Mouse (Mus musculus) hindbrain, embryonic 11.5 days (tissue): Measurements from ENCODE around the gene Elp6. TPM values are rescaled to one million over a fixed set of nuclear protein-coding genes. Genes with fewer than 3 reads are reported as not detected.

Experiments
- ATAC-seq: fragments of 200-750 bp; cut with Nextera tagmentation; 2 replicates; pipeline ENCODE4 v1.8.0; 2017; ENCODE audit warnings: mild to moderate bottlenecking, moderate TSS enrichment, moderate library complexity; ENCODE audit not compliant: low FRiP score
- DNase-seq: peaks from one replicate; pipeline ENCODE4 v3.0.0-alpha.2; 2015; ENCODE audit warnings: low spot score
- H3K27ac ChIP-seq: fragments of 300-500 bp; sonication (generic); 2 replicates; pipeline ENCODE4 v1.5.1; 2014; ENCODE audit warnings: mild to moderate bottlenecking, low read depth, low read length
- H3K27me3 ChIP-seq: fragments of 300-500 bp; sonication (generic); 2 replicates; pipeline ENCODE4 v1.6.1; 2014; ENCODE audit warnings: mild to moderate bottlenecking, low read length, moderate library complexity, mixed read lengths; ENCODE audit not compliant: control insufficient read depth, insufficient read depth
- H3K36me3 ChIP-seq: fragments of 300-500 bp; sonication (generic); 2 replicates; pipeline ENCODE4 v1.6.1; 2014; ENCODE audit warnings: mild to moderate bottlenecking, low read length, moderate library complexity, mixed read lengths; ENCODE audit not compliant: control insufficient read depth, insufficient read depth
- H3K4me1 ChIP-seq: fragments of 300-500 bp; sonication (generic); replicated peaks from 2 replicates; pipeline ENCODE4 v1.6.1; 2014; ENCODE audit warnings: low read length, mixed read lengths; ENCODE audit not compliant: control insufficient read depth, insufficient read depth
- H3K4me2 ChIP-seq: fragments of 300-500 bp; sonication (generic); replicated peaks from 2 replicates; pipeline ENCODE4 v1.6.1; 2014; ENCODE audit warnings: mild to moderate bottlenecking, low read depth, low read length
- H3K4me3 ChIP-seq: fragments of 300-500 bp; sonication (generic); 2 replicates; pipeline ENCODE4 v1.5.1; 2014; ENCODE audit warnings: low read depth, low read length
- H3K9ac ChIP-seq: fragments of 300-500 bp; sonication (generic); 2 replicates; pipeline ENCODE4 v1.6.1; 2014; ENCODE audit warnings: low read depth, low read length
- H3K9me3 ChIP-seq: fragments of 300-500 bp; sonication (generic); 2 replicates; pipeline ENCODE4 v1.6.1; 2016; ENCODE audit warnings: low read length; ENCODE audit not compliant: control insufficient read depth
- WGBS: fragments of 180-500 bp; shearing (Covaris S2); extraction: QIAGEN DNeasy Blood & Tissue Kit; methylation state at CpG from one replicate; pipeline ENCODE4 v1.1.7; 2014; 5-methylcytosine and 5-hydroxymethylcytosine counted together
- polyA plus RNA-seq: library from polyadenylated mRNA; unstranded; fragments of >200 nt; fragmentation: Nextera tagmentation; extraction: Ambion mirVana; gene quantifications from 2 replicates; pipeline ENCODE4 v1.2.1, GENCODE M21; 2014

Gene Elp6
- polyA plus RNA-seq, 1 experiment from 2014 or later, result 35.1 TPM

GRCm38 (mm10) chr9:110351932-110352632 lies 47.1 kb downstream of the Elp6 start:
- Histone ChIP-seq H3K27ac (no peak overlapping the region), H3K9me3 (no peaks in the 10 kb centered on the region), H3K4me3 (no peak overlapping the region), H3K4me2 (no peak overlapping the region), H3K4me1 (no peaks in the 10 kb centered on the region), H3K36me3 (no peaks in the 10 kb centered on the region), H3K9ac (no peak overlapping the region), H3K27me3 (no peaks in the 10 kb centered on the region)
- WGBS, result 91% methylated on average over 8 of the region's 8 CpGs
- ATAC-seq (no peak), DNase-seq (no peak)

GRCm38 (mm10) chr9:110358341-110358740 lies 53.4 kb downstream of the Elp6 start:
- no peak overlapping the region for H3K4me2 ChIP-seq
- H3K27me3 ChIP-seq, result no peaks in the 10 kb centered on the region
- H3K9ac ChIP-seq, result no peak overlapping the region
- no peaks in the 10 kb centered on the region for H3K4me1 ChIP-seq
- WGBS, result 80% methylated on average over 2 of the region's 2 CpGs
- H3K9me3 ChIP-seq, result no peaks in the 10 kb centered on the region
- ATAC-seq (no peak), DNase-seq (no peak)
- H3K4me3 ChIP-seq, result no peak overlapping the region
- peaks cover 3% of the 10 kb centered on the region; the same call in 1 of the 2 replicates for H3K36me3 ChIP-seq
- H3K27ac ChIP-seq, result no peak overlapping the region

- H3K9me3 ChIP-seq, result no peaks in the 10 kb centered on the region
- ATAC-seq, result no peak
- no peak for DNase-seq
- no peak overlapping the region for H3K4me2 ChIP-seq
- no peak overlapping the region for H3K27ac ChIP-seq
- H3K36me3 ChIP-seq, result peaks cover 3% of the 10 kb centered on the region; the same call in 1 of the 2 replicates
- H3K4me1 ChIP-seq, result no peaks in the 10 kb centered on the region
- no peaks in the 10 kb centered on the region for H3K27me3 ChIP-seq
- H3K4me3 ChIP-seq, result no peak overlapping the region
- no peak overlapping the region for H3K9ac ChIP-seq
- WGBS, result 75% methylated on average over 12 of the region's 12 CpGs
Observed at GRCm38 (mm10) chr9:110361299-110361698, 56.3 kb downstream of the Elp6 start.

GRCm38 (mm10) chr9:110362337-110362736 lies 57.4 kb downstream of the Elp6 start:
- H3K27me3 ChIP-seq, result no peaks in the 10 kb centered on the region
- no peak overlapping the region for H3K4me3 ChIP-seq
- H3K9ac ChIP-seq, result no peak overlapping the region
- no peaks in the 10 kb centered on the region for H3K9me3 ChIP-seq
- H3K4me2 ChIP-seq, result no peak overlapping the region
- ATAC-seq (no peak), DNase-seq (no peak)
- WGBS, result 88% methylated on average over 10 of the region's 10 CpGs
- H3K4me1 ChIP-seq, result no peaks in the 10 kb centered on the region
- H3K27ac ChIP-seq, result no peak overlapping the region
- H3K36me3 ChIP-seq, result peaks cover 3% of the 10 kb centered on the region; the same call in 1 of the 2 replicates

GRCm38 (mm10) chr9:110366746-110367145 lies 61.8 kb downstream of the Elp6 start:
- Histone ChIP-seq H3K9me3 (no peaks in the 10 kb centered on the region), H3K4me1 (no peaks in the 10 kb centered on the region), H3K27ac (no peak overlapping the region), H3K9ac (no peak overlapping the region), H3K36me3 (peaks cover 3% of the 10 kb centered on the region; the same call in 1 of the 2 replicates), H3K4me2 (no peak overlapping the region), H3K4me3 (no peak overlapping the region), H3K27me3 (no peaks in the 10 kb centered on the region)
- no peak for DNase-seq
- ATAC-seq, result no peak
- WGBS, result 88% methylated on average over 5 of the region's 5 CpGs

GRCm38 (mm10) chr9:110369860-110370259 lies 64.9 kb downstream of the Elp6 start:
- no peaks in the 10 kb centered on the region for H3K27me3 ChIP-seq
- H3K9ac ChIP-seq, result no peak overlapping the region
- H3K9me3 ChIP-seq, result no peaks in the 10 kb centered on the region
- WGBS, result 93% methylated on average over 3 of the region's 3 CpGs
- H3K4me1 ChIP-seq, result no peaks in the 10 kb centered on the region
- DNase-seq (no peak), ATAC-seq (no peak)
- no peak overlapping the region for H3K4me2 ChIP-seq
- no peak overlapping the region for H3K4me3 ChIP-seq
- H3K27ac ChIP-seq, result no peak overlapping the region
- peaks cover 3% of the 10 kb centered on the region; the same call in 1 of the 2 replicates for H3K36me3 ChIP-seq

Other genes starting within 250 kb of the Elp6 start
- gene Smarcc1, start 187.5 kb upstream of the Elp6 start, polyA plus RNA-seq, result 172 and 253 TPM in 2 replicates
- 148 and 156 TPM in 2 replicates for gene Dhx30, start 187.3 kb upstream of the Elp6 start, polyA plus RNA-seq
- 12.6 and 15.0 TPM in 2 replicates for gene Cspg5, start 61.4 kb upstream of the Elp6 start, polyA plus RNA-seq
- 22.5 and 26.0 TPM in 2 replicates for gene Scap, start 28.1 kb downstream of the Elp6 start, polyA plus RNA-seq
- gene Ptpn23, start 103.0 kb downstream of the Elp6 start, polyA plus RNA-seq, result 15.3 and 18.5 TPM in 2 replicates
- 0.14 and 0.45 TPM in 2 replicates for gene Ngp, start 114.6 kb downstream of the Elp6 start, polyA plus RNA-seq
- gene Klhl18, start 171.5 kb downstream of the Elp6 start, polyA plus RNA-seq, result 9.2 and 9.7 TPM in 2 replicates
- 3.3 and 3.9 TPM in 2 replicates for gene Kif9, start 171.8 kb downstream of the Elp6 start, polyA plus RNA-seq
- 48.3 and 60.9 TPM in 2 replicates for gene Setd2, start 227.4 kb downstream of the Elp6 start, polyA plus RNA-seq